Mouse (Mus musculus) liver, adult 2 months (tissue): Measurements from ENCODE around the gene Stxbp4.

Experiments
- CTCF ChIP-seq: fragments of 200-500 bp; IDR thresholded peaks from 2 replicates; pipeline ENCODE4 v1.5.1; 2011; ENCODE audit warnings: low read depth, low read length, control low read depth
- POLR2A ChIP-seq: fragments of 200-500 bp; IDR thresholded peaks from 2 replicates; pipeline ENCODE4 v1.6.1; 2011; ENCODE audit warnings: low read length, control low read depth; ENCODE audit not compliant: insufficient read depth; ENCODE audit errors: extremely low read depth

DNA sequence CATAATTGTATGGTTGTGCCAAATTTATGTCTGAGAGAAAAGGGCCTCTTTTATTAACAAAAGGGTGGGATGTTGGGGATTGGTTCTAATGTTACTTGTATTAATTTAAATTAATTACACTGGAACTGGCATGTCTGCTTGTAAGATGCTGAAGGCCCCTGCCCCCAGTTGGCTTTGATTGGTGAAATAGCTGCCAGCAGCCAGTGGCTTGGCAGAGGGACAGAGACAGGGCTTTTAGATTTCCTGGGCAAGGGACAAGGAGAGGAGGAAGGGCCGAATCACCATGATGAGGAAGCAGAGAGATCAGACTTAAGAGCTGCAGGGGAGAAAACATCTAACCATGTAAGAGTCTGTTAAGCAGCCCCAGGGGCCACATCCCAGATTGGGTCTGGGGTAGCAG, 46.9 kb downstream of the Stxbp4 start:
- TF ChIP-seq CTCF (no peak), POLR2A (no peak)
